Mouse (Mus musculus): ENCODE data around the gene Sart1. TPM values are rescaled to one million over a fixed set of nuclear protein-coding genes. Genes with fewer than 3 reads are reported as not detected.
A peak's percentile ranks its signal among the peaks of the same experiment; 100 is the strongest.

The Sart1 gene
- polyA plus RNA-seq, 1 experiment from 2014 or later, result 58.3 TPM

DNA sequence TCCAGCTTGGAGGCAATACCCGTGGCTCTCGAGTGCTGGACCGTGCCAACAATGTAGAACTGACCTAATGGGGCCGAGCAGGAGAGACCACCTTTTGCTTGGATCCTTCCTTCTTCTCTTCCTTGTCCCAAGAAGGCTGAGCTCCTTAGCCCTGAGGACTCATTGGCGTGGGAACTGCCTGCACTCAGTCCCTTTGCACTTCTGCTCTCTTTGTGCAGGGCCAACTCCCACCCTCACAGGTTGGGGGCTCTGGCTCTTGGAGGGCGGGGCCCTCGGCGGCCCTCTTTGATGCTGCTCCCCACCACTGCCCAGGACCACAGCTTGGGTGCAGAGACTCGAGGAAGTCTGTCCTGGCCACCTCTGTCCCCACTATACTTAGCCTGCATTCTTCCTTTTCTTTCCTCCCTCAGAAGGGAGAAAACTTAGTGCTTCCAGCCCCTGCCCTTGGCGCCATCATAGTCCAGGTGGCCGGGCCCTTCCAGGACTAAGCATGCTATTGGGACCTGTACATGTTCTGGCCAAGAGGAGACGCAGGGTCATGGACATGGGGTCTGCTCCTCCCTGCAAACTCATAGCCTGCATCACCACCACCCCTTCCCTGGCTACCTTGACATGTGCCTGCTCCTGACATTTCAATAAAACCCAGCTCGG, 38.3 kb upstream of the Sart1 start:
- Histone ChIP-seq H3K4me3 (ENCODE audit: low read depth, low read length) (peak overlapping the region; percentile 88; the same call in 1 of the 2 replicates), H3K4me1 (ENCODE audit: control insufficient read depth, insufficient read depth, low read length) (peaks cover 16% of the 10 kb centered on the region), H3K27ac (ENCODE audit: low read depth, low read length) (no peak overlapping the region), H3K4me2 (ENCODE audit: low read length) (peak overlapping the region; percentile 82; the same call in 1 of the 2 replicates), H3K9ac (ENCODE audit: low read length) (no peak overlapping the region), H3K36me3 (ENCODE audit: control insufficient read depth, insufficient read depth, low read length) (peaks cover 22% of the 10 kb centered on the region), H3K9me3 (replicated peaks; ENCODE audit: control insufficient read depth, low read length) (no peaks in the 10 kb centered on the region), H3K27me3 (replicated peaks; ENCODE audit: control insufficient read depth, insufficient read depth, low read length) (no peaks in the 10 kb centered on the region)
- whole genome bisulfite sequencing, result 91% methylated on average over 13 of the region's 13 CpGs
- ATAC-seq (no peak), DNase-seq (ENCODE audit: low spot score) (no peak)

- 90% methylated on average over 18 of the region's 18 CpGs for WGBS
- Histone ChIP-seq H3K9ac (ENCODE audit: low read length) (peak overlapping the region; percentile 94), H3K9me3 (replicated peaks; ENCODE audit: control insufficient read depth, low read length) (no peaks in the 10 kb centered on the region), H3K36me3 (ENCODE audit: control insufficient read depth, insufficient read depth, low read length) (peaks cover 28% of the 10 kb centered on the region), H3K27ac (ENCODE audit: low read depth, low read length) (peak overlapping the region; percentile 89; the same call in 1 of the 2 replicates), H3K4me2 (ENCODE audit: low read length) (peak overlapping the region; percentile 82), H3K4me1 (ENCODE audit: control insufficient read depth, insufficient read depth, low read length) (peaks cover 16% of the 10 kb centered on the region), H3K4me3 (ENCODE audit: low read depth, low read length) (peak overlapping the region; percentile 88), H3K27me3 (replicated peaks; ENCODE audit: control insufficient read depth, insufficient read depth, low read length) (no peaks in the 10 kb centered on the region)
- ATAC-seq, result no peak
- DNase-seq (ENCODE audit: low spot score), result no peak
These were observed 37.5 kb upstream of the Sart1 start for GRCm38 (mm10) chr19:5425906-5426565.

- H3K27ac ChIP-seq (ENCODE audit: low read depth, low read length), result peak within 1 kb of the TSS; percentile 89
- H3K36me3 ChIP-seq (ENCODE audit: control insufficient read depth, insufficient read depth, low read length), result peaks cover 37% of the 10 kb centered on the region
- ATAC-seq (peak; percentile 94), DNase-seq (ENCODE audit: low spot score) (peak; percentile 98)
- peak within 1 kb of the TSS; percentile 94 for H3K9ac ChIP-seq (ENCODE audit: low read length)
- peaks cover 16% of the 10 kb centered on the region for H3K4me1 ChIP-seq (ENCODE audit: control insufficient read depth, insufficient read depth, low read length)
- peak within 1 kb of the TSS; percentile 82 for H3K4me2 ChIP-seq (ENCODE audit: low read length)
- H3K9me3 ChIP-seq (replicated peaks; ENCODE audit: control insufficient read depth, low read length), result no peaks in the 10 kb centered on the region
- under 1% methylated on average over 65 of the region's 87 CpGs for WGBS
- peak within 1 kb of the TSS; percentile 88 for H3K4me3 ChIP-seq (ENCODE audit: low read depth, low read length)
- no peaks in the 10 kb centered on the region for H3K27me3 ChIP-seq (replicated peaks; ENCODE audit: control insufficient read depth, insufficient read depth, low read length)
These were observed 36.6 kb upstream of the Sart1 start, which contains the start of the genes Drap1 and AI837181 for GRCm38 (mm10) chr19:5424782-5425741. Gene Drap1, minus strand, starts transcription at chr19:5424979. Gene AI837181, plus strand, starts transcription at chr19:5425144.

GRCm38 (mm10) chr19:5424092-5424781, 35.7 kb upstream of the Sart1 start:
- Histone ChIP-seq H3K27me3 (replicated peaks; ENCODE audit: control insufficient read depth, insufficient read depth, low read length) (no peaks in the 10 kb centered on the region), H3K9me3 (replicated peaks; ENCODE audit: control insufficient read depth, low read length) (no peaks in the 10 kb centered on the region), H3K4me3 (ENCODE audit: low read depth, low read length) (peak overlapping the region; percentile 88), H3K4me2 (ENCODE audit: low read length) (peak overlapping the region; percentile 71), H3K36me3 (ENCODE audit: control insufficient read depth, insufficient read depth, low read length) (peaks cover 38% of the 10 kb centered on the region), H3K4me1 (ENCODE audit: control insufficient read depth, insufficient read depth, low read length) (peaks cover 16% of the 10 kb centered on the region), H3K9ac (ENCODE audit: low read length) (peak overlapping the region; percentile 84), H3K27ac (ENCODE audit: low read depth, low read length) (peak overlapping the region; percentile 88)
- peak; percentile 71 for DNase-seq (ENCODE audit: low spot score)
- peak; percentile 67 for ATAC-seq
- 0% methylated on average over 34 of the region's 48 CpGs for WGBS

DNA sequence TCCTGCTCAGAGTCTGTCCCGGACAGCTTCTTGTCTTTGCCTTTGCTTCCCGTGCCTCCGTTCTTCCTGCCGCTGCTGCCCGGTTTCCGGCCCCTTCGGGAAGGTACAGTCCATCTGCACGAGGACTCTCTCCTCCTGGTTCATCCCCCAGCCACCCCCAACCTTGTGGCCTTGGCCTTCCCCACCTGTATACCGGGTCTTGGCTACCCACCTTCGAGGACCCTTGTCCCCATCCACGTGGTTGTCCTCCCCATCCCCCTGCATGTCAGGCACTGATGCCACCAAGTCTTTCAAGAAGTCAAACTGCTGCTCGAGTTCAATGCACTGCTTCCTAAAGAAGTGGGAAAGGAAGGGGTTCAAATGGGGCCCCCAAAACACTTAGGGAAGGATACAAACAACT, 35.1 kb upstream of the Sart1 start:
- Histone ChIP-seq H3K36me3 (ENCODE audit: control insufficient read depth, insufficient read depth, low read length) (peaks cover 38% of the 10 kb centered on the region), H3K27me3 (replicated peaks; ENCODE audit: control insufficient read depth, insufficient read depth, low read length) (no peaks in the 10 kb centered on the region), H3K27ac (ENCODE audit: low read depth, low read length) (no peak overlapping the region), H3K9ac (ENCODE audit: low read length) (peak overlapping the region; percentile 84), H3K4me1 (ENCODE audit: control insufficient read depth, insufficient read depth, low read length) (peaks cover 16% of the 10 kb centered on the region), H3K4me2 (ENCODE audit: low read length) (peak overlapping the region; percentile 71), H3K4me3 (ENCODE audit: low read depth, low read length) (peak overlapping the region; percentile 88), H3K9me3 (replicated peaks; ENCODE audit: control insufficient read depth, low read length) (no peaks in the 10 kb centered on the region)
- 68% methylated on average over 12 of the region's 12 CpGs for WGBS
- ATAC-seq (no peak), DNase-seq (ENCODE audit: low spot score) (no peak)

- no peak overlapping the region for H3K4me3 ChIP-seq (ENCODE audit: low read depth, low read length)
- peaks cover 38% of the 10 kb centered on the region for H3K36me3 ChIP-seq (ENCODE audit: control insufficient read depth, insufficient read depth, low read length)
- peaks cover 16% of the 10 kb centered on the region for H3K4me1 ChIP-seq (ENCODE audit: control insufficient read depth, insufficient read depth, low read length)
- peak overlapping the region; percentile 71 for H3K4me2 ChIP-seq (ENCODE audit: low read length)
- H3K9ac ChIP-seq (ENCODE audit: low read length), result peak overlapping the region; percentile 84; the same call in 1 of the 2 replicates
- no peak overlapping the region for H3K27ac ChIP-seq (ENCODE audit: low read depth, low read length)
- H3K9me3 ChIP-seq (replicated peaks; ENCODE audit: control insufficient read depth, low read length), result no peaks in the 10 kb centered on the region
- DNase-seq (ENCODE audit: low spot score) (no peak), ATAC-seq (no peak)
- WGBS, result 76% methylated on average over 9 of the region's 9 CpGs
- H3K27me3 ChIP-seq (replicated peaks; ENCODE audit: control insufficient read depth, insufficient read depth, low read length), result no peaks in the 10 kb centered on the region
These were observed 34.5 kb upstream of the Sart1 start for GRCm38 (mm10) chr19:5422895-5423443.

DNA sequence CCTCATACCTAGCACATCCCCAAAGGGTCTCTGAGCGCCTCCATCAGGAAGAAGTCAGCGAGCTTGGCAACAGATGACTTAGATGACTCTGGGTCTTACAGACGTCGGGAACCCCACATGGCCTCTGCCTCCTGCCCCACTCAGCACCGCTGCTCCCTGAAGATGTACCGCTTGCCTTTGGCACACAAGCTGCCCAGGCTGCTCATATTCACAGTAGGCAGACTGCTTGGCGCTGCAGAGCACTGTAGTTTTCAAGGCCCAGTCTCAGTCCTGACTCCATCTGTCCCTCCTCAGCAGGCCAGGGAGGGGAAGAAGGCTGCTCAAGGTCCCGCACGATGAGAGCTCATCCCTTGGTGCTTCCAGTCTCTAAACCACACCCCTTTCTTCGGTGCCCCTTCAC, 33.8 kb upstream of the Sart1 start:
- H3K4me3 ChIP-seq (ENCODE audit: low read depth, low read length), result no peak overlapping the region
- no peak overlapping the region for H3K9ac ChIP-seq (ENCODE audit: low read length)
- ATAC-seq, result no peak
- no peak overlapping the region for H3K27ac ChIP-seq (ENCODE audit: low read depth, low read length)
- H3K4me1 ChIP-seq (ENCODE audit: control insufficient read depth, insufficient read depth, low read length), result peaks cover 16% of the 10 kb centered on the region
- WGBS, result 90% methylated on average over 10 of the region's 10 CpGs
- H3K36me3 ChIP-seq (ENCODE audit: control insufficient read depth, insufficient read depth, low read length), result peaks cover 37% of the 10 kb centered on the region
- H3K4me2 ChIP-seq (ENCODE audit: low read length), result no peak overlapping the region
- no peak for DNase-seq (ENCODE audit: low spot score)
- H3K27me3 ChIP-seq (replicated peaks; ENCODE audit: control insufficient read depth, insufficient read depth, low read length), result no peaks in the 10 kb centered on the region
- H3K9me3 ChIP-seq (replicated peaks; ENCODE audit: control insufficient read depth, low read length), result no peaks in the 10 kb centered on the region

GRCm38 (mm10) chr19:5421784-5422183, 33.3 kb upstream of the Sart1 start:
- no peaks in the 10 kb centered on the region for H3K27me3 ChIP-seq (replicated peaks; ENCODE audit: control insufficient read depth, insufficient read depth, low read length)
- H3K27ac ChIP-seq (ENCODE audit: low read depth, low read length), result no peak overlapping the region
- WGBS, result 95% methylated on average over 5 of the region's 5 CpGs
- peaks cover 16% of the 10 kb centered on the region for H3K4me1 ChIP-seq (ENCODE audit: control insufficient read depth, insufficient read depth, low read length)
- DNase-seq (ENCODE audit: low spot score), result no peak
- no peak overlapping the region for H3K4me3 ChIP-seq (ENCODE audit: low read depth, low read length)
- H3K4me2 ChIP-seq (ENCODE audit: low read length), result no peak overlapping the region
- no peaks in the 10 kb centered on the region for H3K9me3 ChIP-seq (replicated peaks; ENCODE audit: control insufficient read depth, low read length)
- peaks cover 33% of the 10 kb centered on the region for H3K36me3 ChIP-seq (ENCODE audit: control insufficient read depth, insufficient read depth, low read length)
- ATAC-seq, result no peak
- H3K9ac ChIP-seq (ENCODE audit: low read length), result no peak overlapping the region

Data from forebrain, embryonic 14.5 days (tissue).